Mouse (Mus musculus) MEL (cell line): ENCODE results near the gene Fth1. TPM values are rescaled to one million over a fixed set of nuclear protein-coding genes. Genes with fewer than 3 reads are reported as not detected.

Experiments used
- DNase-seq: peaks from one replicate; pipeline ENCODE4 v3.0.0; 2011; ENCODE audit warnings: low read depth, low spot score
- H3K27ac ChIP-seq: 2 replicates; pipeline ENCODE4 v1.5.1; 2012; ENCODE audit warnings: low read depth, mild to moderate bottlenecking, control low read depth, low read length, moderate library complexity; ENCODE audit not compliant: control insufficient read depth
- H3K27me3 ChIP-seq, 2 experiments: fragments of 150-350 bp in 1 of 2; sonication (generic) in 1 of 2; 2 replicates each; pipeline ENCODE4 v1.6.1; 2012; ENCODE audit warnings: low read length in 2 of 2, mild to moderate bottlenecking in 2 of 2, improper control_type of control experiment in 1 of 2, moderate library complexity in 1 of 2; ENCODE audit not compliant: insufficient read depth in 2 of 2, control insufficient read depth in 1 of 2
- H3K36me3 ChIP-seq, 2 experiments: 2 replicates each; pipeline ENCODE4 v1.6.1; 2012 to 2014; ENCODE audit warnings: low read length in 2 of 2, improper control_type of control experiment in 1 of 2, inconsistent platforms in 1 of 2, mild to moderate bottlenecking in 1 of 2; ENCODE audit not compliant: insufficient read depth in 2 of 2, control insufficient read depth in 1 of 2
- H3K4me1 ChIP-seq, 2 experiments: fragments of 150-350 bp in 1 of 2; sonication (generic) in 1 of 2; 2 replicates each; pipeline ENCODE4 v1.6.1; 2012; ENCODE audit warnings: low read length in 2 of 2, improper control_type of control experiment in 1 of 2, mild to moderate bottlenecking in 1 of 2; ENCODE audit not compliant: insufficient read depth in 2 of 2, control insufficient read depth in 1 of 2
- H3K4me3 ChIP-seq, 2 experiments: fragments of 150-350 bp in 1 of 2; sonication (generic) in 1 of 2; 2 replicates each; pipeline ENCODE4 v1.5.1; 2012; ENCODE audit warnings: low read depth in 2 of 2, low read length in 2 of 2, mild to moderate bottlenecking in 2 of 2, moderate library complexity in 2 of 2, control low read depth in 1 of 2, improper control_type of control experiment in 1 of 2; ENCODE audit not compliant: control insufficient read depth in 1 of 2, insufficient read depth in 1 of 2
- H3K79me2 ChIP-seq: 2 replicates; pipeline ENCODE4 v1.6.1; 2012; ENCODE audit warnings: mild to moderate bottlenecking, low read length, moderate library complexity; ENCODE audit not compliant: control insufficient read depth, poor library complexity, insufficient read depth
- H3K9ac ChIP-seq: 2 replicates; pipeline ENCODE4 v1.6.1; 2012; ENCODE audit warnings: low read depth, mild to moderate bottlenecking, control low read depth, low read length, moderate library complexity; ENCODE audit not compliant: control insufficient read depth, poor library complexity, severe bottlenecking
- H3K9me3 ChIP-seq: fragments of 150-350 bp; sonication (generic); replicated peaks from 2 replicates; pipeline ENCODE4 v1.6.1; 2012; ENCODE audit warnings: mild to moderate bottlenecking, low read length, improper control_type of control experiment, moderate library complexity; ENCODE audit not compliant: insufficient read depth
- CHD1 ChIP-seq: IDR thresholded peaks from 2 replicates; pipeline ENCODE4 v1.6.1; 2012; ENCODE audit warnings: low read depth, mild to moderate bottlenecking, inconsistent platforms, low read length, improper control_type of control experiment
- CHD2 ChIP-seq: IDR thresholded peaks from 2 replicates; pipeline ENCODE4 v1.6.1; 2011; ENCODE audit warnings: low read length, improper control_type of control experiment
- CTCF ChIP-seq, 3 experiments: IDR thresholded peaks in 2 of 3; conservative IDR thresholded peaks in 1 of 3; 2 replicates each; pipeline ENCODE4 v1.5.1; 2011 to 2012; ENCODE audit warnings: low read length in 3 of 3, low read depth in 2 of 3, mild to moderate bottlenecking in 2 of 3, improper control_type of control experiment in 1 of 3, inconsistent platforms in 1 of 3, mixed read lengths in 1 of 3, moderate library complexity in 1 of 3; ENCODE audit not compliant: control insufficient read depth in 1 of 3, insufficient read depth in 1 of 3, poor library complexity in 1 of 3, severe bottlenecking in 1 of 3
- GATA1 ChIP-seq: IDR thresholded peaks from 2 replicates; pipeline ENCODE4 v1.6.1; 2011; ENCODE audit warnings: low read depth, low read length, improper control_type of control experiment
- HCFC1 ChIP-seq: IDR thresholded peaks from 2 replicates; pipeline ENCODE4 v1.6.1; 2012; ENCODE audit warnings: low read depth, mild to moderate bottlenecking, inconsistent platforms, low read length, improper control_type of control experiment, moderate library complexity
- MXI1 ChIP-seq: IDR thresholded peaks from 2 replicates; pipeline ENCODE4 v1.6.1; 2011; ENCODE audit warnings: mild to moderate bottlenecking, low read depth, low read length, improper control_type of control experiment
- MYB ChIP-seq: IDR thresholded peaks from 2 replicates; pipeline ENCODE4 v1.6.1; 2011; ENCODE audit warnings: mild to moderate bottlenecking, low read depth, low read length, improper control_type of control experiment
- MYC ChIP-seq: IDR thresholded peaks from 2 replicates; pipeline ENCODE4 v1.6.1; 2011; ENCODE audit warnings: low read depth, mild to moderate bottlenecking, low read length, improper control_type of control experiment, moderate library complexity
- NELFE ChIP-seq: IDR thresholded peaks from 2 replicates; pipeline ENCODE4 v1.6.1; 2011; ENCODE audit warnings: low read depth, low read length, improper control_type of control experiment
- RAD21 ChIP-seq: IDR thresholded peaks from 2 replicates; pipeline ENCODE4 v1.6.1; 2011; ENCODE audit warnings: mild to moderate bottlenecking, low read depth, low read length, improper control_type of control experiment
- RCOR1 ChIP-seq: IDR thresholded peaks from 2 replicates; pipeline ENCODE4 v1.6.1; 2012; ENCODE audit warnings: low read depth, mild to moderate bottlenecking, inconsistent platforms, low read length, improper control_type of control experiment
- SMC3 ChIP-seq: IDR thresholded peaks from 2 replicates; pipeline ENCODE4 v1.6.1; 2011; ENCODE audit warnings: low read depth, low read length, improper control_type of control experiment
- TAL1 ChIP-seq: IDR thresholded peaks from 2 replicates; pipeline ENCODE4 v1.6.1; 2012; ENCODE audit warnings: mild to moderate bottlenecking, inconsistent platforms, low read length, moderate library complexity, mixed read lengths
- TCF12 ChIP-seq: IDR thresholded peaks from 2 replicates; pipeline ENCODE4 v1.6.1; 2014; ENCODE audit warnings: low read depth, mild to moderate bottlenecking, inconsistent platforms, low read length, improper control_type of control experiment, moderate library complexity
- UBTF ChIP-seq: IDR thresholded peaks from 2 replicates; pipeline ENCODE4 v1.6.1; 2012; ENCODE audit warnings: low read depth, mild to moderate bottlenecking, inconsistent platforms, low read length, improper control_type of control experiment, moderate library complexity, borderline replicate concordance; ENCODE audit not compliant: insufficient read depth
- USF1 ChIP-seq: IDR thresholded peaks from 2 replicates; pipeline ENCODE4 v1.6.1; 2014; ENCODE audit warnings: low read depth, mild to moderate bottlenecking, inconsistent platforms, low read length, improper control_type of control experiment, moderate library complexity
- ZC3H11A ChIP-seq: IDR thresholded peaks from 2 replicates; pipeline ENCODE4 v1.6.1; 2012; ENCODE audit warnings: low read depth, mild to moderate bottlenecking, inconsistent platforms, low read length, improper control_type of control experiment
- ZMIZ1 ChIP-seq: IDR thresholded peaks from 2 replicates; pipeline ENCODE4 v1.6.1; 2012; ENCODE audit warnings: low read depth, mild to moderate bottlenecking, inconsistent platforms, low read length, improper control_type of control experiment, moderate library complexity
- polyA plus RNA-seq, 2 experiments: library from polyadenylated mRNA; stranded (reverse) in 1 of 2; unstranded in 1 of 2; fragments of >175 nt in 1 of 2; fragments of >200 nt in 1 of 2; gene quantifications; 2 replicates each; pipeline versions ENCODE4 v1.2.1 to v1.2.4; 2012; ENCODE audit warnings: low replicate concordance in 2 of 2, low read depth in 1 of 2; ENCODE audit not compliant: insufficient read length in 2 of 2, insufficient read depth in 1 of 2, missing spikeins in 1 of 2
- total RNA-seq: library from RNA; depleted of rRNA; stranded (reverse); fragments of 300-350 nt; gene quantifications from 2 replicates; pipeline ENCODE4 v1.2.3, GENCODE M21; 2012

Gene Fth1
- total and polyA plus RNA-seq, 3 experiments, result 444 to 2,175 (median 2,118) TPM

GRCm38 (mm10) chr19:9998736-9999486 is 18.5 kb downstream of the Fth1 start:
- Histone ChIP-seq H3K36me3 (no peaks in the 10 kb centered on the region), H3K4me1 (no peaks in the 10 kb centered on the region), H3K9me3 (no peaks in the 10 kb centered on the region), H3K27ac (no peak overlapping the region), H3K4me3 (no peak overlapping the region), H3K9ac (no peak overlapping the region), H3K79me2 (no peaks in the 10 kb centered on the region), H3K27me3 (no peaks in the 10 kb centered on the region; a peak in 1 of 4 replicates)
- DNase-seq, result no peak
- TF ChIP-seq MYB (no peak), UBTF (no peak), CHD2 (no peak)

GRCm38 (mm10) chr19:10000330-10000729 is 19.9 kb downstream of the Fth1 start:
- Histone ChIP-seq H3K79me2 (no peaks in the 10 kb centered on the region), H3K9ac (no peak overlapping the region), H3K36me3 (no peaks in the 10 kb centered on the region), H3K4me1 (no peaks in the 10 kb centered on the region), H3K4me3 (no peak overlapping the region), H3K27me3 (no peaks in the 10 kb centered on the region; a peak in 1 of 4 replicates), H3K9me3 (no peaks in the 10 kb centered on the region), H3K27ac (no peak overlapping the region)
- DNase-seq, result peak; percentile 55
- TF ChIP-seq USF1 (no peak), MXI1 (no peak), CHD1 (no peak), RAD21 (peak; percentile 94), SMC3 (peak; percentile 82), NELFE (no peak), CHD2 (no peak), CTCF (IDR thresholded peaks at IDR 0.05 in 2 of 3, conservative IDR thresholded peaks at IDR 0.05 in 1 of 3; ENCODE audit: control insufficient read depth in 1 of 3, insufficient read depth in 1 of 3, low read depth in 2 of 3, low read length in 3 of 3, poor library complexity in 1 of 3, severe bottlenecking in 1 of 3) (peak; percentile 57 to 90 (median 70)), ZC3H11A (peak; percentile 82), ZMIZ1 (no peak), MYC (no peak), TAL1 (no peak), TCF12 (no peak), GATA1 (no peak), RCOR1 (no peak), HCFC1 (no peak)
